Mouse (Mus musculus) heart, adult 8-10 months (tissue): ENCODE results near the gene Trim47. TPM values are rescaled to one million over a fixed set of nuclear protein-coding genes. Genes with fewer than 3 reads are reported as not detected.
"Not testable (repeated sequence)": the region's sequence is repeated elsewhere in the genome, so short reads cannot be mapped to it uniquely, and the experiment has no call there.

Experiments
- DNase-seq: peaks from one replicate; pipeline ENCODE4 v3.0.0; 2022; ENCODE audit warnings: low spot score
- total RNA-seq, 4 experiments: library from RNA; stranded (reverse); gene quantifications; 2 replicates each; pipeline ENCODE4 v1.2.4; 2022

Gene Trim47
- total RNA-seq, 4 experiments from 2014 or later = 17.9 to 25.7 (median 22.1) TPM

GRCm38 (mm10) chr11:116107777-116108285 lies 19.2 kb downstream of the Trim47 start:
- DNase-seq = no peak

GRCm38 (mm10) chr11:116106963-116107776 lies 19.8 kb downstream of the Trim47 start:
- DNase-seq = no peak

- no peak for DNase-seq
Observed at GRCm38 (mm10) chr11:116106154-116106962, 20.7 kb downstream of the Trim47 start.

- no peak for DNase-seq
Observed at GRCm38 (mm10) chr11:116105065-116105464, 21.9 kb downstream of the Trim47 start.

GRCm38 (mm10) chr11:116104006-116104646 lies 22.9 kb downstream of the Trim47 start:
- DNase-seq = peak; percentile 87

GRCm38 (mm10) chr11:116103572-116103971 lies 23.4 kb downstream of the Trim47 start:
- DNase-seq = no peak

GRCm38 (mm10) chr11:116102472-116102871 lies 24.5 kb downstream of the Trim47 start:
- DNase-seq = no peak

GRCm38 (mm10) chr11:116101931-116102381 lies 25.1 kb downstream of the Trim47 start:
- no peak for DNase-seq

GRCm38 (mm10) chr11:116100839-116101238 lies 26.2 kb downstream of the Trim47 start:
- DNase-seq = no peak

GRCm38 (mm10) chr11:116100385-116100784 lies 26.6 kb downstream of the Trim47 start:
- peak; percentile 90 for DNase-seq

- DNase-seq = no peak
Observed at GRCm38 (mm10) chr11:116099462-116099861, 27.5 kb downstream of the Trim47 start.

- no peak for DNase-seq
Observed at GRCm38 (mm10) chr11:116098711-116099460, 28.1 kb downstream of the Trim47 start.

- DNase-seq = no peak
Observed at GRCm38 (mm10) chr11:116096213-116097108, 30.5 kb downstream of the Trim47 start.

GRCm38 (mm10) chr11:116095573-116095972 lies 31.4 kb downstream of the Trim47 start:
- peak; percentile 81 for DNase-seq

GRCm38 (mm10) chr11:116093771-116094565 lies 33.0 kb downstream of the Trim47 start:
- DNase-seq = no peak

GRCm38 (mm10) chr11:116092959-116093358 lies 34.1 kb downstream of the Trim47 start:
- not testable (repeated sequence) for DNase-seq

- no peak for DNase-seq
Observed at GRCm38 (mm10) chr11:116091591-116091990, 35.4 kb downstream of the Trim47 start.

- DNase-seq = no peak
Observed at GRCm38 (mm10) chr11:116089545-116089944, 37.5 kb downstream of the Trim47 start.

- DNase-seq = no peak
Observed at GRCm38 (mm10) chr11:116088741-116089394, 38.1 kb downstream of the Trim47 start.
